Mouse (Mus musculus): ENCODE results near the gene Ly75. TPM values are rescaled to one million over a fixed set of nuclear protein-coding genes. Genes with fewer than 3 reads are reported as not detected.

The Ly75 gene
- total RNA-seq, 1 experiment from 2014 or later: 1.1 TPM

Other genes starting within 250 kb of the Ly75 start
- gene Baz2b, start 173.5 kb downstream of the Ly75 start, total RNA-seq (2021): 79.7 and 86.9 TPM in 2 replicates
- 42.6 and 47.3 TPM in 2 replicates for gene March7, start 173.4 kb downstream of the Ly75 start, total RNA-seq (2021)
- 30.6 and 48.2 TPM in 2 replicates for gene Cd302, start 98.8 kb downstream of the Ly75 start, total RNA-seq (2021)
- gene Pla2r1, start 170.0 kb upstream of the Ly75 start, total RNA-seq (2021): 2.0 and 2.3 TPM in 2 replicates